Mouse (Mus musculus) limb, embryonic 13.5 days (tissue): Measurements from ENCODE around the gene Atp2b2. TPM values are rescaled to one million over a fixed set of nuclear protein-coding genes. Genes with fewer than 3 reads are reported as not detected.
A peak's percentile ranks its signal among the peaks of the same experiment; 100 is the strongest.

Experiments
- ATAC-seq: fragments of 200-750 bp; cut with Nextera tagmentation; 2 replicates; pipeline ENCODE4 v1.8.0; 2017; ENCODE audit warnings: low read depth, moderate number of reproducible peaks, moderate TSS enrichment; ENCODE audit not compliant: low FRiP score
- H3K27ac ChIP-seq: fragments of 300-500 bp; sonication (generic); 2 replicates; pipeline ENCODE4 v1.5.1; 2015; ENCODE audit warnings: inconsistent platforms, mild to moderate bottlenecking, moderate library complexity
- H3K27me3 ChIP-seq: fragments of 300-500 bp; sonication (generic); 2 replicates; pipeline ENCODE4 v1.6.1; 2015; ENCODE audit warnings: mild to moderate bottlenecking, inconsistent platforms
- H3K36me3 ChIP-seq: fragments of 300-500 bp; sonication (generic); 2 replicates; pipeline ENCODE4 v1.6.1; 2015; ENCODE audit warnings: inconsistent platforms, mild to moderate bottlenecking, moderate library complexity
- H3K4me1 ChIP-seq: fragments of 300-500 bp; sonication (generic); 2 replicates; pipeline ENCODE4 v1.6.1; 2015; ENCODE audit warnings: inconsistent platforms
- H3K4me2 ChIP-seq: fragments of 300-500 bp; sonication (generic); replicated peaks from 2 replicates; pipeline ENCODE4 v1.6.1; 2015; ENCODE audit warnings: inconsistent platforms, mild to moderate bottlenecking, moderate library complexity
- H3K4me3 ChIP-seq: fragments of 300-500 bp; sonication (generic); 2 replicates; pipeline ENCODE4 v1.5.1; 2015; ENCODE audit warnings: moderate library complexity, mild to moderate bottlenecking, inconsistent platforms
- H3K9ac ChIP-seq: fragments of 300-500 bp; sonication (generic); 2 replicates; pipeline ENCODE4 v1.6.1; 2015; ENCODE audit warnings: mild to moderate bottlenecking, inconsistent platforms
- H3K9me3 ChIP-seq: fragments of 300-500 bp; sonication (generic); 2 replicates; pipeline ENCODE4 v1.6.1; 2016; ENCODE audit warnings: inconsistent platforms
- WGBS: fragments of 180-500 bp; shearing (Covaris S2); methylation state at CpG from one replicate; pipeline ENCODE4 v1.1.7; 2015; 5-methylcytosine and 5-hydroxymethylcytosine counted together
- microRNA-seq: library from miRNA; unstranded; fragments of <30 nt; microRNA quantifications from one replicate; pipeline ENCODE4, GENCODE M21; 2016
- polyA plus RNA-seq: library from polyadenylated mRNA; unstranded; fragments of >200 nt; fragmentation: Nextera tagmentation; extraction: Ambion mirVana; gene quantifications from 2 replicates; pipeline ENCODE4 v1.2.1, GENCODE M21; 2015

The Atp2b2 gene
- polyA plus RNA-seq, 1 experiment from 2014 or later: 0.11 TPM

- WGBS: under 1% methylated on average over 109 of the region's 113 CpGs
These were observed 344.9 kb downstream of the Atp2b2 start for GRCm38 (mm10) chr6:113697222-113698205.

GRCm38 (mm10) chr6:113696582-113697221 is 345.7 kb downstream of the Atp2b2 start, which contains the start of gene Tatdn2:
TSS of gene Tatdn2 (plus strand) at chr6:113697050.
- Histone ChIP-seq H3K9ac (peak within 1 kb of the TSS; percentile 88), H3K4me3 (peak within 1 kb of the TSS; percentile 93), H3K36me3 (peaks cover 23% of the 10 kb centered on the region), H3K4me2 (peak within 1 kb of the TSS; percentile 97), H3K27ac (peak within 1 kb of the TSS; percentile 84), H3K27me3 (no peaks in the 10 kb centered on the region), H3K9me3 (no peaks in the 10 kb centered on the region), H3K4me1 (peaks cover 31% of the 10 kb centered on the region)
- peak; percentile 99 for ATAC-seq
- WGBS: 0% methylated on average over 53 of the region's 58 CpGs

More at GRCm38 (mm10) chr6:113697222-113698205, 344.9 kb downstream of the Atp2b2 start:
- peak overlapping the region; percentile 88 for H3K9ac ChIP-seq
- no peak; the same call in 1 of the 2 replicates for ATAC-seq
- H3K4me3 ChIP-seq: peak overlapping the region; percentile 93
- H3K4me1 ChIP-seq: peaks cover 31% of the 10 kb centered on the region
- peak overlapping the region; percentile 97 for H3K4me2 ChIP-seq
- H3K36me3 ChIP-seq: peaks cover 31% of the 10 kb centered on the region
- H3K9me3 ChIP-seq: no peaks in the 10 kb centered on the region
- H3K27ac ChIP-seq: peak overlapping the region; percentile 84
- no peaks in the 10 kb centered on the region for H3K27me3 ChIP-seq

- Histone ChIP-seq H3K27ac (peak overlapping the region; percentile 84), H3K4me1 (peaks cover 32% of the 10 kb centered on the region), H3K27me3 (no peaks in the 10 kb centered on the region), H3K9me3 (no peaks in the 10 kb centered on the region), H3K4me2 (peak overlapping the region; percentile 60), H3K4me3 (peak overlapping the region; percentile 93), H3K9ac (peak overlapping the region; percentile 55), H3K36me3 (peaks cover 14% of the 10 kb centered on the region)
- no peak for ATAC-seq
- 23% methylated on average over 4 of the region's 4 CpGs for WGBS
These were observed 346.6 kb downstream of the Atp2b2 start for GRCm38 (mm10) chr6:113695766-113696355.

- Histone ChIP-seq H3K36me3 (peaks cover 8% of the 10 kb centered on the region), H3K9me3 (no peaks in the 10 kb centered on the region), H3K4me2 (no peak overlapping the region), H3K27ac (no peak overlapping the region), H3K4me3 (no peak overlapping the region), H3K27me3 (no peaks in the 10 kb centered on the region), H3K9ac (no peak overlapping the region), H3K4me1 (peaks cover 37% of the 10 kb centered on the region)
- 26% methylated on average over 1 of the region's 1 CpGs for WGBS
- ATAC-seq: no peak
These were observed 347.2 kb downstream of the Atp2b2 start for GRCm38 (mm10) chr6:113695203-113695602.

Small RNAs within 50 kb of the gene (microRNA-seq; reads per million reads assigned to microRNA genes)
- gene Mir7042: 0.70 reads per million

Other genes with a start within 250 kb of the Atp2b2 start
- 0.19 and 0.25 TPM in 2 replicates for gene Slc6a11, start 88.6 kb upstream of the Atp2b2 start, polyA plus RNA-seq
- gene Slc6a1, start 240.0 kb upstream of the Atp2b2 start, polyA plus RNA-seq: 0.23 and 0.51 TPM in 2 replicates